Mouse (Mus musculus) liver, adult 2 months (tissue): ENCODE data around the gene Plcl1. TPM values are rescaled to one million over a fixed set of nuclear protein-coding genes. Genes with fewer than 3 reads are reported as not detected.
A peak's percentile ranks its signal among the peaks of the same experiment; 100 is the strongest.

Experiments used
- DNase-seq: peaks from one replicate; pipeline ENCODE4 v3.0.0-alpha.2; 2011; ENCODE audit warnings: low read depth, low spot score; ENCODE audit errors: extremely low read depth
- H3K27ac ChIP-seq: fragments of 200-500 bp; replicated peaks from 2 replicates; pipeline ENCODE4 v1.5.1; 2012; ENCODE audit warnings: low read depth, mild to moderate bottlenecking, control low read depth, inconsistent platforms, low read length; ENCODE audit not compliant: insufficient read depth
- H3K27me3 ChIP-seq: fragments of 200-500 bp; 2 replicates; pipeline ENCODE4 v1.6.1; 2012; ENCODE audit warnings: mild to moderate bottlenecking, moderate library complexity, low read length, inconsistent platforms; ENCODE audit not compliant: control insufficient read depth, insufficient read depth
- H3K36me3 ChIP-seq: fragments of 200-500 bp; 2 replicates; pipeline ENCODE4 v1.6.1; 2012; ENCODE audit warnings: low read length, inconsistent platforms; ENCODE audit not compliant: control insufficient read depth, insufficient read depth
- H3K4me1 ChIP-seq: fragments of 200-500 bp; 2 replicates; pipeline ENCODE4 v1.6.1; 2011; ENCODE audit warnings: low read length; ENCODE audit not compliant: control insufficient read depth, insufficient read depth
- H3K4me3 ChIP-seq: fragments of 200-500 bp; 2 replicates; pipeline ENCODE4 v1.5.1; 2011; ENCODE audit warnings: low read depth, mild to moderate bottlenecking, control low read depth, low read length, moderate library complexity; ENCODE audit not compliant: insufficient read depth
- H3K79me2 ChIP-seq: fragments of 200-500 bp; 2 replicates; pipeline ENCODE4 v1.6.1; 2012; ENCODE audit warnings: inconsistent platforms, mild to moderate bottlenecking, low read length, moderate library complexity; ENCODE audit not compliant: control insufficient read depth, insufficient read depth
- H3K9ac ChIP-seq: fragments of 200-500 bp; 2 replicates; pipeline ENCODE4 v1.6.1; 2012; ENCODE audit warnings: low read depth, mild to moderate bottlenecking, control low read depth, inconsistent platforms, low read length
- CTCF ChIP-seq: fragments of 200-500 bp; IDR thresholded peaks from 2 replicates; pipeline ENCODE4 v1.5.1; 2011; ENCODE audit warnings: low read depth, low read length, control low read depth
- POLR2A ChIP-seq: fragments of 200-500 bp; IDR thresholded peaks from 2 replicates; pipeline ENCODE4 v1.6.1; 2011; ENCODE audit warnings: low read length, control low read depth; ENCODE audit not compliant: insufficient read depth; ENCODE audit errors: extremely low read depth
- WGBS: fragments of 180-500 bp; shearing (Covaris S2); methylation state at CpG from one replicate; pipeline ENCODE4 v1.1.7; 2018; 5-methylcytosine and 5-hydroxymethylcytosine counted together
- polyA plus RNA-seq: library from polyadenylated mRNA; depleted of rRNA; stranded (reverse); fragments of >200 nt; gene quantifications from 2 replicates; pipeline ENCODE4 v1.2.3, GENCODE M21; 2012
- total RNA-seq: library from RNA; depleted of rRNA; stranded (reverse); fragments of >200 nt; gene quantifications from 2 replicates; pipeline ENCODE4 v1.2.3, GENCODE M21; 2014

Plcl1 gene
- total and polyA plus RNA-seq, 2 experiments: 0.09 to 0.65 TPM

GRCm38 (mm10) chr1:55661381-55661780 lies 255.7 kb downstream of the Plcl1 start:
- no peaks in the 10 kb centered on the region for H3K36me3 ChIP-seq
- no peak overlapping the region for H3K27ac ChIP-seq
- H3K4me3 ChIP-seq: no peak overlapping the region
- 85% methylated on average over 2 of the region's 2 CpGs for WGBS
- no peak for DNase-seq
- no peak overlapping the region for H3K9ac ChIP-seq
- no peaks in the 10 kb centered on the region for H3K27me3 ChIP-seq
- TF ChIP-seq POLR2A (no peak), CTCF (no peak)
- H3K79me2 ChIP-seq: no peaks in the 10 kb centered on the region
- no peaks in the 10 kb centered on the region for H3K4me1 ChIP-seq

DNA sequence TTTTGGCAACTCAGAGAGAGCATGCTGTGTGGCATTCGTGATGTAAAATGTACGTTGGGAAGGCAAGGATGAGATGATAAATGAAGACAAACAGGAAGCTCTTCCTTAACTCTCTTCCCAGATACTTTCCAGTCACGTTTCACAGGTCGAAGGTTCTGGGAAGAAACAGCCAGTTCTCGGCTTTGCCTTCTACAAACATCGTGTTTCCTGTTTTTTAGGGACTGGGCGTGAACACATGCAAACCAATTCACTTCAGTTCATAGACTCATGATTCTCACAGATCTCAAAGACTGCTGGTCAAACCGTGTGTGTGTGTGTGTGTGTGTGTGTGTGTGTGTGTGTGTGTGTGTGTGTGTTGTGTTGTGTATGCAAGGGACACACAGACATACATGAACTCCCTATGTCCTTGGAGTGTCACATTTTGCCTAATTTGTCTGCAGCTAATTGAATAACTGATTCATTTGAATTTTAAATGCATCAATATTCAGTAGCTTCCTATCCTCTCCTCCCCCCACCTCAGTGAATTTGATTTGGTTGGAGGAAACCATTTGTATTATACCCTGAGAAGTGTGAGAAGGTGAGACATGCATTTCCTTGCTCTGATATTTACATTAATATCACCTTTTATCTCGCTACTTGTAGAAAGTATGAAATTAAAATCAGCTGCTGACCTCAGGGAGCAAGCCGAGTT lies 259.6 kb downstream of the Plcl1 start:
- WGBS: 55% methylated on average over 10 of the region's 10 CpGs
- no peak overlapping the region for H3K27ac ChIP-seq
- peak; percentile 18 for DNase-seq

DNA sequence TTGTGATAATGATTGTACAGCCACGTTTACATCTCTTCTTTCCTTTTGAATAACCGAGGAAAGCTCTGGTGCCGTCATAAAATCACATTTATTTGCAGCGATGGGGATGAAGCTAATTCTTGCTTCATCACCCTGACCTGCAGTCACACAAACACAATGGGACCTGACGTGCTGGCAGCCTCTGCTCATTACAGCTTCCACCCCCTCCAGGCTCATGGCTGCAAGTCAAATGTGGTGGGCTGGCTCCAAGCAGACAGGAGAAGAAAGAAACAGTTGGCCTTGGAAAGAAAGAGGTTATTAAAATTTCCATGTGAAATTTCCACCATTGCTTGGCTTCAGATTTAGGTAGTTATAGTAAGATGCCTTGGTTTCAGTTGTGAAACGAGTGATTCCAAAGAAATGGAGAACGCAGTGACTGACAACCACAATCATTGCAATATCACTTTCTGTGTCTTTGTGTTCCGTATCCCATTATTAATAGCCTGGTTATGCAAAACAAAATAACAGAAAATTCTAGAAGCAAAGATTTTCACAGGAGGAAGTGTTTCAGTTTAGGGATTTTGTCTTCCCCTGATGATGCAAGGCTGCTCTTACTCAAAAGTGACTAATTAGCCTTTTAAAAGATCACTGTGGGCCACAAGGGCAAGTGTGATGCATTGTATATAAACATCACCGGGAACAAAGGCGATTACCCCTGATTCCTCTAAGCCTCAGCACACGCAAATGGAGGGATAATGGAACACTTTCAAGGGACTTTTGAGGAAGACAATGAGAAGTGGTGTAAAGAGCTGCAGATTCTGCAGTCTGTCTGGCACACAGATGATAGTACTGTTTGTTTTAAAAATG lies 260.3 kb downstream of the Plcl1 start:
- WGBS: 56% methylated on average over 11 of the region's 11 CpGs
- Histone ChIP-seq H3K36me3 (no peaks in the 10 kb centered on the region), H3K4me3 (no peak overlapping the region), H3K4me1 (0 out of 2 replicates have a peak, but pooled peaks cover 3% of the 10 kb centered on the region), H3K27me3 (no peaks in the 10 kb centered on the region), H3K9ac (no peak overlapping the region), H3K79me2 (no peaks in the 10 kb centered on the region), H3K27ac (no peak overlapping the region)
- peak; percentile 16 for DNase-seq
- TF ChIP-seq POLR2A: no peak
- TF ChIP-seq CTCF: no peak

More for the DNA sequence above, 259.6 kb downstream of the Plcl1 start:
- TF ChIP-seq POLR2A (no peak), CTCF (no peak)
- H3K4me3 ChIP-seq: no peak overlapping the region
- H3K79me2 ChIP-seq: no peaks in the 10 kb centered on the region
- H3K36me3 ChIP-seq: no peaks in the 10 kb centered on the region
- H3K4me1 ChIP-seq: 0 out of 2 replicates have a peak, but pooled peaks cover 3% of the 10 kb centered on the region
- no peaks in the 10 kb centered on the region for H3K27me3 ChIP-seq
- H3K9ac ChIP-seq: no peak overlapping the region

DNA sequence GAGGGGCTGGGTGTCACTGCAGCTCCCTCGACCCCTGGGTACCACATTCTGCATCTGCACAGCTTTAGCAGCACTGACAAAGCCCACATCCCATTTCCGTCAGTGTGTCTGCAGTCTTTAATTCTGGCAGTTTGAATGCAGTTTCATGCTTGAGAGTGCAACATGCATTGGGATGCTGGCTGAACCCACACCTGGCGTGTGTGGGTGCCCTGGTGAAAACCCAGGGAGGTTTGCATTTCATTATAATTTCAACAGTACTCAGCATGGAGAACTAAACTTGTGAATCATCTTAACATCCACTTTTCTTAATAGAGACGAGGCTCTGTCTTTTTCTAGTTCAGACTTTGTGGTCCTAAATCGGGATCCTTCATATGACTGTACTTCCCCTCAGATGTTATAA lies 261.1 kb downstream of the Plcl1 start:
- no peaks in the 10 kb centered on the region for H3K27me3 ChIP-seq
- no peak for DNase-seq
- no peak overlapping the region for H3K27ac ChIP-seq
- no peak overlapping the region for H3K9ac ChIP-seq
- H3K4me1 ChIP-seq: 0 out of 2 replicates have a peak, but pooled peaks cover 3% of the 10 kb centered on the region
- no peak for TF ChIP-seq CTCF
- no peak for TF ChIP-seq POLR2A
- H3K36me3 ChIP-seq: no peaks in the 10 kb centered on the region
- H3K79me2 ChIP-seq: no peaks in the 10 kb centered on the region
- 68% methylated on average over 5 of the region's 5 CpGs for whole genome bisulfite sequencing
- no peak overlapping the region for H3K4me3 ChIP-seq

DNA sequence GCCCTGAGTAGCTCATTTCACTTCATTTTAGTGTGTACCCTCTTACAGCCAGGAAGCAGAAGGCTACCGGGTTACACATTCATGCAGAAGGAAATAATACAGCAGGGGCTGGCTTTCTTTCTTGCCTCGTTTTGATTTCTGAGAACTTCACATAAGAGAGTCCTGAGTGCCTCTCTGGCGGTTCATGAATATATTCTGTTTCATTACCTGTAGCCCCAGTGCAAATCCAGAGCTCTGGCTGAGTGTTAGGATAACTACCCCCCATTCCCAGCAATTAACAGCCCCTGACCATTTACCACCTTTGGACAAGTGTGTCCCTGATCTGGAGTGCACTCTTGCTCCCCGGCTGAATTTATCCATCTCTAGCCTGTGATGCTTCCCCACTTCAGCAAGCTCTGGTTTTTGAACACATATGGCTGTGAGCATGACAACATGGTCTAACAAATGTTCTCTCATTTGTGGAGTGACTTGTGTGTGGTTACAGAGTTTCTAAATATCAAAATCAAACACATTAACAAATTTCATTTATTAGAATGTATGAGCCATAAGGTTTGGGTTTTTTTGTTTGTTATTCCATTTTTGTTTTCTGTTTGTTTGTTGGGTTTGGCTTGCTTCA lies 263.0 kb downstream of the Plcl1 start:
- 78% methylated on average over 4 of the region's 4 CpGs for WGBS
- Histone ChIP-seq H3K4me3 (no peak overlapping the region), H3K27me3 (no peaks in the 10 kb centered on the region), H3K4me1 (0 out of 2 replicates have a peak, but pooled peaks cover 3% of the 10 kb centered on the region), H3K36me3 (no peaks in the 10 kb centered on the region), H3K27ac (no peak overlapping the region), H3K9ac (no peak overlapping the region), H3K79me2 (no peaks in the 10 kb centered on the region)
- TF ChIP-seq POLR2A: no peak
- TF ChIP-seq CTCF: no peak
- no peak for DNase-seq
